Comparison of ENCODE assay signal across 10 mouse cellular contexts in the genomic region with DNA sequence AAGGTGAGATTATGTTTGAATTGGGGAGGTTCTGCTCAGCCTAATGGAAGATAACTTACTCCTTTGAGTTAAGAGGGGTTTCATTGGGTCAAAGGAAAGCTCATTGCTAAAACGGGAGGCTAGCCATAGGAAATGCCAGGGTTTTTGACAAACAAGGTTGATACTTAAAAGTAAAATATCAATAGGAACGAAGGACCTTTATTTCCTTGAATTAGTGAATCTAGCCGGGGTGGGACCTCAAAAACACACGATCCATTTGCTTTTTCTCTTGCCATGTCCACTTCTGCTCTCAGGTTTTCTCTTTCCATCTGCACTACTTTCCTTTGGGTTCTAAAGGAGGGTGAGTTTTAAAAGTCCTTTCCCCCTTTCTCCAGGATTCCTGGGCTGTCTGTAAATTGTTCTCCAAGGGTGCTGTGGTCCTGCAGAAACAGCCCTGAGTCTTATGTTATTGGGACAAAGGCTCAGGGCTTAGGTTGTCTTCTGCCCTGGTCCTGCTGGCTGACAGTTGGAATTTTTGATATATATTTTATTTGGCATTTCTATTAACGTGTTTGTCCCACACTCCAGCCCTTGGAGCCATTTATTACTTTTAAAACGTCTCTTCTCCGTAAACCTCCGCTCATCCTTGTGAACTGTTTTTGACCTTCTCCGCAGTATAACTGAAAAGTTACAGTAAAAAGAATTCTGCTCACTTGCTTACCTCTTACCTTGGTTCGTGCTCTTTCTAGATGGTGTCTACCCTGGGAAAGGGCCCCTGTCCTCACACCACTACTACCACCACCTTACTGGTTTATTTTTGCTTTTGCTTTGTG. TPM values are rescaled to one million over a fixed set of nuclear protein-coding genes. Genes with fewer than 3 reads are reported as not detected.
DNase-seq lines count a peak whose midpoint lies in the region; ATAC-seq and TF ChIP-seq lines count a peak whose summit lies in the region.
"Had no signal": no experiment of that assay in that cellular context is flagged by ENCODE, and none has a peak within 500 bp of the region (broad histone marks: within the 10 kb centered on the region; RNA-seq: fewer than 3 reads in every experiment).

No protein-coding gene starts in this region.

- peaks cover 4% of the 10 kb centered on the region for H3K27me3 ChIP-seq in kidney, adult 2 months (replicated peaks; ENCODE audit: control insufficient read depth, insufficient read depth, low read length)
- H3K27me3 ChIP-seq in embryonic facial prominence, embryonic 14.5 days (replicated peaks; ENCODE audit: control insufficient read depth, insufficient read depth, low read length) = peaks cover 28% of the 10 kb centered on the region
- H3K27me3 ChIP-seq in intestine, embryonic 14.5 days (replicated peaks; ENCODE audit: control insufficient read depth, insufficient read depth, low read length) = peaks cover 31% of the 10 kb centered on the region; the same call in 1 of the 2 replicates
- no peaks in the 10 kb centered on the region for H3K27me3 ChIP-seq in neural tube, embryonic 11.5 days (ENCODE audit: control insufficient read depth, insufficient read depth, low read length)

- intact Hi-C loops in gastrocnemius, postnatal 36 days (cut with DNase I) = no loop called here

- no peaks in the 10 kb centered on the region for H3K4me1 ChIP-seq in kidney, adult 2 months (ENCODE audit: control insufficient read depth, insufficient read depth, low read length)
- H3K4me1 ChIP-seq in embryonic facial prominence, embryonic 14.5 days (ENCODE audit: control insufficient read depth, insufficient read depth, low read length) = peaks cover 8% of the 10 kb centered on the region; the same call in 1 of the 2 replicates
- peaks cover 9% of the 10 kb centered on the region for H3K4me1 ChIP-seq in intestine, embryonic 14.5 days (replicated peaks; ENCODE audit: control insufficient read depth, insufficient read depth, low read length)
- peaks cover 15% of the 10 kb centered on the region for H3K4me1 ChIP-seq in neural tube, embryonic 11.5 days (ENCODE audit: control insufficient read depth, insufficient read depth, low read length)

- peak overlapping the region; percentile 33; the same call in 1 of the 2 replicates for H3K4me3 ChIP-seq in kidney, adult 2 months (ENCODE audit: insufficient read depth, low read depth, low read length)
- H3K4me3 ChIP-seq in embryonic facial prominence, embryonic 14.5 days (ENCODE audit: low read depth, low read length) = peak overlapping the region; percentile 71
- peak overlapping the region; percentile 78 for H3K4me3 ChIP-seq in intestine, embryonic 14.5 days (ENCODE audit: low read depth, low read length)
- H3K4me3 ChIP-seq in neural tube, embryonic 11.5 days (ENCODE audit: low read depth, low read length) = peak overlapping the region; percentile 87

- WGBS in kidney, adult 2 months = 24% methylated on average over 10 of the region's 10 CpGs
- 25% methylated on average over 10 of the region's 10 CpGs for whole genome bisulfite sequencing in embryonic facial prominence, embryonic 14.5 days
- 10% methylated on average over 10 of the region's 10 CpGs for WGBS in intestine, embryonic 14.5 days
- WGBS in neural tube, embryonic 11.5 days = 6% methylated on average over 10 of the region's 10 CpGs

- no peaks in the 10 kb centered on the region for H3K36me3 ChIP-seq in kidney, adult 2 months (ENCODE audit: control insufficient read depth, insufficient read depth, low read length)
- H3K36me3 ChIP-seq in embryonic facial prominence, embryonic 14.5 days (ENCODE audit: control insufficient read depth, insufficient read depth, low read length) = no peaks in the 10 kb centered on the region
- no peaks in the 10 kb centered on the region for H3K36me3 ChIP-seq in intestine, embryonic 14.5 days (ENCODE audit: control insufficient read depth, insufficient read depth, low read length)
- no peaks in the 10 kb centered on the region for H3K36me3 ChIP-seq in neural tube, embryonic 11.5 days (ENCODE audit: control insufficient read depth, insufficient read depth, low read length)

- no peaks in the 10 kb centered on the region for H3K9me3 ChIP-seq in embryonic facial prominence, embryonic 14.5 days (ENCODE audit: control insufficient read depth, low read length)
- H3K9me3 ChIP-seq in intestine, embryonic 14.5 days (ENCODE audit: control insufficient read depth, low read length) = no peaks in the 10 kb centered on the region
- no peaks in the 10 kb centered on the region for H3K9me3 ChIP-seq in neural tube, embryonic 11.5 days (ENCODE audit: control insufficient read depth, low read length)

- peak overlapping the region; percentile 95 for H3K9ac ChIP-seq in embryonic facial prominence, embryonic 14.5 days (ENCODE audit: low read depth, low read length)
- peak overlapping the region; percentile 97 for H3K9ac ChIP-seq in intestine, embryonic 14.5 days (ENCODE audit: low read length)
- H3K9ac ChIP-seq in neural tube, embryonic 11.5 days (ENCODE audit: low read length) = peak overlapping the region; percentile 90

- DNase-seq in kidney, adult 2 months = peak; percentile 19
- DNase-seq in kidney, adult 8-10 months = no peak
- DNase-seq in embryonic facial prominence, embryonic 14.5 days (ENCODE audit: low spot score) = no peak
- DNase-seq in intestine, embryonic 14.5 days (ENCODE audit: low spot score) = peak; percentile 68
- no peak for DNase-seq in neural tube, embryonic 11.5 days (ENCODE audit: low spot score)
- no peak for DNase-seq in B cell, adult 2 months
- DNase-seq in gastrocnemius, postnatal 36 days = no peak
- DNase-seq: cerebellum, adult 2 months; layer of hippocampus, postnatal 36 days had no signal

- H3K27ac ChIP-seq in kidney, adult 2 months (ENCODE audit: insufficient read depth, low read depth, low read length) = peak overlapping the region; percentile 89
- peak overlapping the region; percentile 96 for H3K27ac ChIP-seq in embryonic facial prominence, embryonic 14.5 days (replicated peaks; ENCODE audit: low read depth, low read length)
- H3K27ac ChIP-seq in intestine, embryonic 14.5 days (ENCODE audit: low read depth) = peak overlapping the region; percentile 98
- peak overlapping the region; percentile 67 for H3K27ac ChIP-seq in neural tube, embryonic 11.5 days (ENCODE audit: low read depth, low read length)

- no peak for TF ChIP-seq POLR2A in kidney, adult 2 months (IDR thresholded peaks at IDR 0.05; ENCODE audit: low read depth, low read length)

- no peak for TF ChIP-seq CTCF in kidney, adult 2 months (conservative IDR thresholded peaks at IDR 0.05; ENCODE audit: insufficient read depth, insufficient read length, low read depth, low read length)

- H3K4me2 ChIP-seq in embryonic facial prominence, embryonic 14.5 days (ENCODE audit: low read depth, low read length) = peak overlapping the region; percentile 77
- H3K4me2 ChIP-seq in intestine, embryonic 14.5 days (ENCODE audit: low read length) = peak overlapping the region; percentile 68
- H3K4me2 ChIP-seq in neural tube, embryonic 11.5 days (ENCODE audit: low read depth) = peak overlapping the region; percentile 99

- no peak for ATAC-seq in embryonic facial prominence, embryonic 14.5 days (ENCODE audit: low read depth)
- ATAC-seq in intestine, embryonic 14.5 days (replicated peaks; ENCODE audit: low FRiP score, low TSS enrichment, low read depth) = no peak
- ATAC-seq in neural tube, embryonic 11.5 days (ENCODE audit: insufficient read depth, low FRiP score, low TSS enrichment) = no peak
- ATAC-seq in activated CD4-positive, CD25-positive, alpha-beta regulatory T cell, adult 4 months = no peak

RNA-seq across cellular contexts. Expression of gene Meis2, which starts 5.2 kb away (rescaled TPM):
- polyA plus RNA-seq in kidney, adult 2 months (2012; rRNA removed) = 28.5 and 32.2 TPM in 2 replicates
- 30.4 and 40.4 TPM in 2 replicates for polyA plus RNA-seq in embryonic facial prominence, embryonic 14.5 days (2014; fragmentation: Nextera tagmentation; extraction: Ambion mirVana)
- 67.3 and 73.2 TPM in 2 replicates for polyA plus RNA-seq in intestine, embryonic 14.5 days (2014; fragmentation: Nextera tagmentation; extraction: Ambion mirVana)
- polyA plus RNA-seq in neural tube, embryonic 11.5 days (2014; fragmentation: Nextera tagmentation; extraction: Ambion mirVana) = 111 and 117 TPM in 2 replicates
- polyA plus RNA-seq in activated CD4-positive, CD25-positive, alpha-beta regulatory T cell, adult 4 months (2017; shearing (Covaris generic)) = under 1 TPM in 1 of 2 experiments, not detected in 1; 0.26 TPM
- under 1 TPM; 0.86 to 0.97 TPM for total RNA-seq in gastrocnemius, postnatal 36 days (2021)

Comparison
In these comparisons a context has a peak if more than half of its experiments do, and no peak if none do; other contexts are left out.
1. DNase-seq: peak in kidney, adult 2 months (single experiment) and intestine, embryonic 14.5 days (single experiment); none in kidney, adult 8-10 months (0 of 2), embryonic facial prominence, embryonic 14.5 days (single experiment), neural tube, embryonic 11.5 days (single experiment), B cell, adult 2 months (0 of 2) and gastrocnemius, postnatal 36 days (0 of 2).
2. H3K4me3 ChIP-seq: peak in every context shown above with its lines; median percentile 87 in neural tube, embryonic 11.5 days; 78 in intestine, embryonic 14.5 days; 71 in embryonic facial prominence, embryonic 14.5 days; 33 in kidney, adult 2 months.
3. RNA of gene Meis2, which starts 5.2 kb away (polyA plus RNA-seq): 111 to 117 TPM in neural tube, embryonic 11.5 days, 67.3 to 73.2 TPM in intestine, embryonic 14.5 days, 28.5 to 32.2 TPM in kidney, adult 2 months and 30.4 to 40.4 TPM in embryonic facial prominence, embryonic 14.5 days; 0.26 TPM in activated CD4-positive, CD25-positive, alpha-beta regulatory T cell, adult 4 months; every median in the first group is over 10 times any median in the second.
4. Peak in every context shown above with its lines, with median percentiles within 50 percentile points of each other: H3K27ac ChIP-seq, H3K4me2 ChIP-seq and H3K9ac ChIP-seq.